Mouse (Mus musculus) Muller cell, postnatal 12 days (primary cell): ENCODE data around the gene Ackr2.
A peak's percentile ranks its signal among the peaks of the same experiment; 100 is the strongest.

Experiments used
- DNase-seq: peaks from one replicate; pipeline ENCODE4 v3.0.0-alpha.2; 2015; ENCODE audit errors: inconsistent ontology term

The Ackr2 gene

GRCm38 (mm10) chr9:121898245-121898644 lies at the start of gene Ackr2:
Gene Ackr2 (plus strand): TSS chr9:121898355.
- no peak for DNase-seq

- no peak for DNase-seq
Measured at GRCm38 (mm10) chr9:121854246-121854645, 43.9 kb upstream of the Ackr2 start.

DNA sequence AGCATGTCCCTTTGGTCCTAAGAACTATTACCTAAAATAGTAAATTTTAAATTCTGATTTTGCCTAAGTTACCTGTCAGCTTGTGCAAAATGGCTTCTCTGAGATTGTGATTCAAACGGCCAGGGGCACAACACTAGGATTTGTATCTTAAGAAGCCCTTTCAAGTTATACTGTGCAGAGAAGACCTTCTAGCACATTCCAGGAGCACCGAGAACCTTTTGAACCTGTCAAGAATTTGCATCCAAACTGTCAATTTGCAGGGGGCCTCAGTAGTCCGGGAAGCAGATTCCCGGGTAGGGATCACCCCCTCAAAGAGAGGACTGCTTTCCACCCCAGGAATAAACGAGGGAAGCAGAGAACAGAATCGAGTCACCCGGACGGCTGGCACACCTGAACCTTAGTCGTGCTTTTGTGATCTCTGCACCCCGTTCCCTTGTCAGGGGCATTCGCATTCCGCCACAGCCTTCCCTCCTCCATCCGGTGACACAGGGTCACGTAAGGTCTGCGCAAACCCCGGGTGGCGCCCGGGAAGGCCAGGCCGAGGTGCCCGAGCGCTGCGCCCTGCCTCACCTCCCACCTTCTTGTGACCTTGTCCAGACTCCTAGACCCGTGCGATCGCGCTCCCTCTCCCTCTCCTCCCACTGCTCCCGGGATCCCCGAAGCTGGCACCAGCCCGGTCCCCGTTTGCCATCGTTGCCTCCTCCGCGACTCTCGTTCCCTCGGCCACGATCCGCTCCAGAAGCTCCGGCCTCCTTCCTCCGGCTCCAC lies 41.3 kb upstream of the Ackr2 start:
- no peak for DNase-seq

DNA sequence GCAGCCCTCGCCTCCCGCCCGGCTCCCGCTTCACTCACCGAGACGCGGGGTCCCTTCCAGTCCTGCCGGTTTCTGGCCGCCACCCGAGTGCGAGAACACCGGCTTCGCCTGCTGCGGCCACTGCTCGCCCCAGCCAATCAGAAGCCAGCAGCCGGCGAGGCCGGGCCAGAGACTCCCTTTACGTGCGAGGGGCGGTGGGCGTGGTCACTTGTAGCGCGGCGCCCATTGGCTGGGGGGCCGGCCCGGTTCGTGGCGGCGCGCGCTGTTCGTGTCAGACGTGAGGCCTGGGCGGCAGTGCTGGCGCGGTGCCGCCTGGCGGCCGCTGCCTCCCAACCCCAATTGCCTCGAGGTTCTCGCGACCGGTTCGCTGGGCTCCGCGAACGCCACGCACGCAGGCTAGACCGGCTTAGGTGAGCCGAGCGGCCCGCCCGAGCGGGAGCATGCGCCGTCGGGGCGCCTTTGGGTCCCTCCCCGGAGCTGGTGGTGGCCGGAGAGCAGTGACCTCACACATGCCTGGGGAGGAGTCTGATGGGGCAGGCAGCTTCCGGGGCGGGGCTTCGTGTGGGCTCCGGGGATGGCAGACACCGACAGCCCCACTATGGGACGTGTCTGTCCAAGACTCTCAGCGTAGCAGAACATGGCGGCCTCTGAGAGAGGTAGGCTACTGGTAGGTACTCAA lies 40.5 kb upstream of the Ackr2 start:
- DNase-seq, result peak; percentile 99

DNA sequence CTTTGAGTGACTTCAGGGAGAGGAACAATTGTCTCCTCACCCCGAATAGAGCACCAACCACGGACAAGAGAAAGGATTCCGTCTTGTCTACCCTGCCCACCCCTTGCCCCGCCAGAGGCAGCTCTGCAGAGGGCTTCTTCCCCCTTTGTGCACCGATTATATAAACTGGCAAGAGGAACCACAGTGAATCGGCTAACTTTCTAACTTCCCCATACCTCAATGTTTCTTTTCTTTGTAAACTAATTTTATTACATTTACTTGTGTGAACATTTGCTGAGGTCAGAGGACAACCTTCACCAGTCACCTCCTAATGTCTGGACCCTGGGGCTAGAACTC lies 40.0 kb upstream of the Ackr2 start, which contains the start of gene Higd1a:
TSS of gene Higd1a (minus strand) at position 210 of the 336 bp plus-strand sequence.
- DNase-seq, result no peak

DNA sequence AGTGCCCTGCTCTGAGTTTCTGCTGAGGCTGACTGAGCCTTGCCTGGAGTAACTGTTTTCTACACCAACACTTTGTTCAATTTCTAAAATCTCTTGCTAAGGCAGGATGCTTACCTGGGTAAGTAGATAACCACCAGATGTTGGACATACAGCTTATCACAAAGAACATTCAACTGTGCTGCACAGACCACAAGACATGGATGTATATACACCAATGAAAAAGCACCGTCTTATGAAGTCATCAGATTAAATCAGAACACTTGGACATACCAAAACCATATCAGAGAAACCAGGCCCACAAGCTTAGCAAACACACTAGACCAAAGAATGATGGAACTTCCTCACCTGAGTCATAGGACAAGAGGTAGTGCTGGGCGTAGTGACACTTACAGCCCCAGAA lies 38.8 kb upstream of the Ackr2 start:
- DNase-seq, result no peak

DNA sequence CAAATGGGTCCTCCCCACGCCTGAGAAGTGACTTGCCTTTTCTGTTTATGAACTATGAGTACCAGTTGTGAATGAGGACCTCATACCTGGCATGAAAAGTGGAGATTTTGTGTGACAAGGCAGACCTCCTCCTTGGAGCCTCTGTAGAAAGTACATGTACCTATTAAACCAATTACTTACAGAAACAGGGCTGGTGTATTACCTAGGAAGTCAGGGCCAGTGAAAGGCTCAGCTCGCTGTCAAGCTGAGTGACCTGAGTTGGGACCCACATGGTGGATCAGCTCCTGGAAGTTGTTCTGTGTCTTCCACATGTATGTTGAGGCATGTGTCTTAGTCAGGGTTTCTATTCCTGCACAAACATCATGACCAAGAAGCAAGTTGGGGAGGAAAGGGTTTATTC lies 37.2 kb upstream of the Ackr2 start:
- DNase-seq, result no peak

DNA sequence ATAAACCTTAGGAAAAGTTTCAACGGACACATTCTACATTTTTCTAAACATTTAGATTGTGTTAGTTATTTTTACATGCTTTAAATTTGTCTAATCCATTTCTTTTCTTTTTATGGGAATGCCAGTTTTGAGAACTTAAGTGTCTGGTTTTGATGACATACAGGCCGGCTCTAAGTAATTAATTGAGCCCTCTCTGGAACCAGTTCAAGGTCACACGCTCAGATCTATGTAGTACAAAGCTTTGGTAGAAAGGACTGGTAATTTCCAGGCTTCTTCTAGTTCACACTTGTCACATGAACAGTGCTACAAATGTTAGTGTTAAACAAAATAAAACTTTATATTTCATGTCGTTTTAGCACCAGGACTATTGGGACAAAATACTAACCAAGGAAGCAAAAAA lies 33.3 kb upstream of the Ackr2 start:
- no peak for DNase-seq

GRCm38 (mm10) chr9:121865425-121866008 lies 32.6 kb upstream of the Ackr2 start:
- DNase-seq, result peak; percentile 47

DNA sequence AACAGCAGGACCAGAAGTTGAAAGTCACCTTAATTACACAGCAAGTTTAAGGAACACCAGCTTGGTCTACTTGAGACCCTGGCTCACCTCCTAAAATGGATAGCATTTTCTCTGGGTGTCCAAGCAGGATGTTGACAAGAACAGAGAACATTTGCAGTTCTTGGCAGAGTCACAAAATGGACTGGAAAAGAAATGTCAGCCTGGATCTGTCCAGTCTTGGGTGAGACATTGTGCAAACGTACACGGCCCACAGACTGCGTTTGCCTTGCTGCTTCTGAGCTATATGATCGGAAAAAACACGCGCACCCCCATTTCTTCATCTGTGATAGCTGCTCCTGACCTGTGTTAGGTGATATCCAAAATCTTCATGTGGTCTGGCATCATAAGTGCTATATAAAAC lies 30.5 kb upstream of the Ackr2 start:
- DNase-seq, result no peak

DNA sequence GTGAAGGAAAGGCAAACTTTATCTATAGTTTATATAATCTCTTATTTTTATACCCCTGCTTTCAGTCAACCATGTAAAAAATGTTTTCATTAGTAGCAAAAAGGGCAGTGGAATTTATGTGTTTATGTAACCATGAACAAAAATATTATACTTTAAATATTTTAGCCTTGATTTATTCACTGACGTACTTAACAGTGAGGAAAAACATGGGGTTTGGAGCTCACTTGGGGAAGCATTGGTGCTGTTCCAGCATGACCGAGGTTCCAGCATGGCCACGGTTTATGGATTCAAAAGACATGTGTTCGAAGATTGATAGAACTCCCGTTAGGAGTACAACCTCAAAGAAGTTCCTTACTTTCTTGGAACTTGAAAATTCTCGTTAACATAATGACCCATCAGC lies 29.9 kb upstream of the Ackr2 start:
- no peak for DNase-seq

DNA sequence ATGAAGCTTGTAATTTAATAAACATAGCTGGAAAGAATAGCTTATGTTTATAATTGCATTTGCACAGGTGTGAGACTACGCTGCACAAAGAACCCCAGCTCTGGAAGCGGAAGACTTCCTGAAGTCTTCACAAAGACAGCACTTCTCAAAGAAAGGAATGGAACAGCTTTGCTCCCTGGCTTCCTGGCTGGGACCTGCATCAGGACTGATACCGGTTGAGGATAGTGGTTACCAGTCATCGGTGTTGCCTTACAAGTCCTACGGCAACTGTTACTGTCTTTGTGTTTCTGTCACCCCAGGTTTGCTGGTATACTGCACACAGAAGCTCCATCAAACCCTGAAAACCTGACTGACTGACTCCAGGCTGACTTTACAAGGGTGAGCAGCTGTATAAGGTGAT lies 28.7 kb upstream of the Ackr2 start:
- no peak for DNase-seq

DNA sequence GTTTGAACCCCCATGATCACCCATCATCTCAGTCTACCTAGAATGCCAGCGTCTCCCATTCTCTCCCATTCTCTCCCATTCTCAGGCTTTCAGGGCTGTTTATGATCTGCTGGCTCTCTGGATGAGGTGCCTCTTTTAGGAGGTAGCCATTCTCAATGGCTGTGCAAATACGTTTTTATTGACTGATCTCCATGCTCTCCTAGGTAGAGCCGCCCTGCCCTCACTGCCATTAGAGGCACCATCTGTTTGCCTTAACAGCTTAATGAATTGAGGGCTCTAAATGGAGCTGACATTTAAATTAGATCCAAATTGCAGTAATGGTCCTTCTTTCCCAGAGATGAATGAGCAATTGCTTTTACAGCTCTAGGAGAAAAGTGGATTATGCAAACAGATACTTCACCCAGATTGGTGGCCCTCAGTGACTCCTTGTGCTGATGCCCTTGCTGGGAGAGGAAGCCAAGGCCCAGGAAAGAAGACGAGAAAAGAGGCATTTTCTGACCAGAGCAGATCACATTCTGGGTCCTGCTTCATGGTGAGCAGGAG lies 28.1 kb upstream of the Ackr2 start:
- DNase-seq, result no peak

DNA sequence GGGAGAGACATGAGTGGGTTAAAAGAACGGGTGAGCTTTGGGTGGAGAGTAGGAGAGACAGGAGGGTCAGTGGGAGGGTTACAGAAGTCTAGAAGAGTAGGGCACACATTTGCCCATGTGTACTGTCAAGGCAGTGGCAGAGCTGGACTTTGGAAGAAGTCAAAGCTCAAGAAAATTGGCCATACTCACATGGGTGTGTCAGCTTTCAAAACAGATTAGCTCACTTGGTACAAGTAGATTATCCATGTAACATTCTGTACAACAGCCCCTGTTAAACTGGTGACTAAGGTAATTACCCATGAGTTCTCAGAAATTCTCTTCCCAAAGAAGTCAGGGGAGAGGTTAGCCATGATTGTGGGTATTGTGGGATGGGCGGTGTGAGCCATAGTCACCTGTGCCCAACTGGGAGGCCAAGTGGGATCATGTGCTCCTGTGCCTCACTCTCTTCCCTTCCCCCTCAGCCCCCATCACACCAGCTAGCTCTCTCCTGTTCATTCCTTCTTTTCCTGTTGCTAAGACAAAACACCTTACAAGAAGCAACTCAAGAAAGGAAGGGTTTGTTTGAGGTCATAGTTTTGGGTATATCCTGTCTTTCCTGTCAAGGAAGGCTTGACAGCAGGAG lies 26.0 kb upstream of the Ackr2 start:
- DNase-seq, result no peak

DNA sequence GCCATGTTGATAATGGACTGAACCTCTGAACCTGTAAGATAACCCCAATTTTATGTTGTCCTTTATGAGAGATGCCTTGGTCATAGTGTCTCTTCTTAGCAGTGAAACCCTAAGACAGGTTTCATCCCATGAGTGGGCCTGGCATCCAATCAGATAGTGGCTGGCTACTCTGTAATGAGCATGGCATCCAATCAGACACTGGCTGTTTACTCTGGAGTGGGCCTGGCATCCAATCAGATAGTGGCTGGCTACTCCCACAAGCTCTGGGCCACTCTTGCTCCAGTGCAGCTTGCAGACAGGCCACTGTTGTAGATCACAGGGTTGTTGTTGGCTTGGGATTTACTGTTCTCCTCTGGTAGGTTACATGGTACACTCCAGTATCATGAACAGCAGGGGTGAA lies 24.6 kb upstream of the Ackr2 start:
- DNase-seq, result no peak

- no peak for DNase-seq
Measured at GRCm38 (mm10) chr9:121877052-121877740, 21.0 kb upstream of the Ackr2 start.

- no peak for DNase-seq
Measured at GRCm38 (mm10) chr9:121880840-121881239, 17.3 kb upstream of the Ackr2 start.

DNA sequence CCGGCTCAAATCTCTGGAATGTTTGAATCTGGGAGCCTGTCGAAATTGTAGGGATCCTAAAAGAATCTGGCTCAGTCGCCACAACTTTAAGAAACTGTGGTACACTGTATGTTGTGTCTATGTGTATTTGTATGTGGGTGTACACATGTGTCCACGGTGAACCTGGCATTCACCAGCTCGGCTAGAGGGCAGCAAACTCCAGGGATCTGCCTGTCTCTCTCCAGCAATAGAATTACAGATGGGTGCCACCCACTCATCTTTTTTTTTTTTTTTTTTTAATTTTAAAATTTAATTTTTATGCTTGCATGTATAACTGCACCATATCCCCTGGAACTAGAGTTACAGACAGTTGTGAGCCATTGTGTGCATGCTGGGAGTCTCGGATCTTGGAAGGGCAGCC lies 16.9 kb upstream of the Ackr2 start:
- DNase-seq, result no peak

GRCm38 (mm10) chr9:121882015-121882457 lies 16.1 kb upstream of the Ackr2 start:
- no peak for DNase-seq

- DNase-seq, result no peak
Measured at GRCm38 (mm10) chr9:121889927-121890440, 8.2 kb upstream of the Ackr2 start.

GRCm38 (mm10) chr9:121890441-121890941 lies 7.7 kb upstream of the Ackr2 start:
- peak; percentile 66 for DNase-seq
